Mouse (Mus musculus): Measurements from ENCODE around the gene Atp6v0a1.

Atp6v0a1 gene

GRCm38 (mm10) chr11:101086323-101086674 is 77.0 kb downstream of the Atp6v0a1 start:
- DNase-seq: peak; percentile 35

- peak; percentile 95 for DNase-seq
Observed at GRCm38 (mm10) chr11:101086756-101087681, 77.8 kb downstream of the Atp6v0a1 start, which contains the start of gene Mlx. Gene Mlx, plus strand, starts transcription at chr11:101087277.

- DNase-seq: peak; percentile 39
Observed at GRCm38 (mm10) chr11:101087682-101088055, 78.4 kb downstream of the Atp6v0a1 start.

GRCm38 (mm10) chr11:101089931-101090330 is 80.7 kb downstream of the Atp6v0a1 start:
- DNase-seq: no peak

GRCm38 (mm10) chr11:101094930-101095313 is 85.7 kb downstream of the Atp6v0a1 start:
- no peak for DNase-seq

- DNase-seq: peak; percentile 98
Observed at GRCm38 (mm10) chr11:101095314-101096024, 86.2 kb downstream of the Atp6v0a1 start, which contains the start of gene Psmc3ip. Gene Psmc3ip, minus strand, starts transcription at chr11:101095436.

GRCm38 (mm10) chr11:101098231-101098630 is 89.0 kb downstream of the Atp6v0a1 start:
- no peak for DNase-seq

- no peak for DNase-seq
Observed at GRCm38 (mm10) chr11:101103011-101103410, 93.8 kb downstream of the Atp6v0a1 start.

- DNase-seq: no peak
Observed at GRCm38 (mm10) chr11:101109351-101109750, 100.1 kb downstream of the Atp6v0a1 start.

GRCm38 (mm10) chr11:101110708-101111107 is 101.5 kb downstream of the Atp6v0a1 start:
- DNase-seq: no peak

- DNase-seq: no peak
Observed at GRCm38 (mm10) chr11:101111178-101111577, 101.9 kb downstream of the Atp6v0a1 start.

GRCm38 (mm10) chr11:101112186-101112585 is 102.9 kb downstream of the Atp6v0a1 start:
- DNase-seq: no peak

All from kidney, postnatal 14 days (tissue).